Mouse (Mus musculus) MEL (cell line): ENCODE measurements around the gene Gng12.

ENCODE experiments used
- CHD2 ChIP-seq: IDR thresholded peaks from 2 replicates; pipeline ENCODE4 v1.6.1; 2011; ENCODE audit warnings: low read length, improper control_type of control experiment
- CTCF ChIP-seq, 3 experiments: IDR thresholded peaks in 2 of 3; conservative IDR thresholded peaks in 1 of 3; 2 replicates each; pipeline ENCODE4 v1.5.1; 2011 to 2012; ENCODE audit warnings: low read length in 3 of 3, low read depth in 2 of 3, mild to moderate bottlenecking in 2 of 3, improper control_type of control experiment in 1 of 3, inconsistent platforms in 1 of 3, mixed read lengths in 1 of 3, moderate library complexity in 1 of 3; ENCODE audit not compliant: control insufficient read depth in 1 of 3, insufficient read depth in 1 of 3, poor library complexity in 1 of 3, severe bottlenecking in 1 of 3
- ELF1 ChIP-seq: IDR thresholded peaks from 2 replicates; pipeline ENCODE4 v1.6.1; 2014; ENCODE audit warnings: low read depth, mild to moderate bottlenecking, inconsistent platforms, low read length, improper control_type of control experiment, moderate library complexity
- EP300 ChIP-seq, 2 experiments: IDR thresholded peaks; 2 replicates each; pipeline ENCODE4 v1.6.1; 2011; ENCODE audit warnings: improper control_type of control experiment in 2 of 2, low read length in 2 of 2, low read depth in 1 of 2, mild to moderate bottlenecking in 1 of 2
- JUND ChIP-seq: IDR thresholded peaks from 2 replicates; pipeline ENCODE4 v1.6.1; 2011; ENCODE audit warnings: low read depth, mild to moderate bottlenecking, improper control_type of control experiment, low read length
- KAT2A ChIP-seq: conservative IDR thresholded peaks from 2 replicates; pipeline ENCODE4 v1.6.1; 2012; ENCODE audit warnings: low read depth, low read length, improper control_type of control experiment, inconsistent platforms
- MAX ChIP-seq: IDR thresholded peaks from 2 replicates; pipeline ENCODE4 v1.6.1; 2011; ENCODE audit warnings: low read length, improper control_type of control experiment
- MYB ChIP-seq: IDR thresholded peaks from 2 replicates; pipeline ENCODE4 v1.6.1; 2011; ENCODE audit warnings: mild to moderate bottlenecking, low read depth, low read length, improper control_type of control experiment
- POLR2A ChIP-seq, 2 experiments: IDR thresholded peaks; 2 replicates each; pipeline ENCODE4 v1.6.1; 2011 to 2012; ENCODE audit warnings: low read length in 2 of 2, mild to moderate bottlenecking in 2 of 2, control low read depth in 1 of 2, improper control_type of control experiment in 1 of 2, low read depth in 1 of 2, moderate library complexity in 1 of 2; ENCODE audit not compliant: control insufficient read depth in 1 of 2, insufficient read depth in 1 of 2, poor library complexity in 1 of 2
- RCOR1 ChIP-seq: IDR thresholded peaks from 2 replicates; pipeline ENCODE4 v1.6.1; 2012; ENCODE audit warnings: low read depth, mild to moderate bottlenecking, inconsistent platforms, low read length, improper control_type of control experiment
- TBP ChIP-seq: IDR thresholded peaks from 2 replicates; pipeline ENCODE4 v1.8.0; 2011; ENCODE audit warnings: low read depth, low read length, improper control_type of control experiment
- USF2 ChIP-seq, 2 experiments: IDR thresholded peaks; 2 replicates each; pipeline ENCODE4 v1.6.1; 2011 to 2012; ENCODE audit warnings: improper control_type of control experiment in 2 of 2, low read length in 2 of 2, borderline replicate concordance in 1 of 2, inconsistent platforms in 1 of 2, low read depth in 1 of 2, mild to moderate bottlenecking in 1 of 2; ENCODE audit not compliant: insufficient read depth in 1 of 2
- ZNF384 ChIP-seq: IDR thresholded peaks from 2 replicates; pipeline ENCODE4 v1.6.1; 2012; ENCODE audit warnings: low read depth, mild to moderate bottlenecking, inconsistent platforms, low read length, improper control_type of control experiment

GRCm38 (mm10) chr6:67056889-67057564 is 160.8 kb downstream of the Gng12 start:
- TF ChIP-seq POLR2A (IDR thresholded peaks at IDR 0.05; ENCODE audit: control insufficient read depth in 1 of 2, insufficient read depth in 1 of 2, low read depth in 1 of 2, low read length in 2 of 2, poor library complexity in 1 of 2) (no peak), JUND (no peak), MAX (no peak), USF2 (IDR thresholded peaks at IDR 0.05; ENCODE audit: borderline replicate concordance in 1 of 2, insufficient read depth in 1 of 2, low read depth in 1 of 2, low read length in 2 of 2) (no peak), ZNF384 (no peak), KAT2A (no peak), CTCF (IDR thresholded peaks at IDR 0.05 in 2 of 3, conservative IDR thresholded peaks at IDR 0.05 in 1 of 3; ENCODE audit: control insufficient read depth in 1 of 3, insufficient read depth in 1 of 3, low read depth in 2 of 3, low read length in 3 of 3, poor library complexity in 1 of 3, severe bottlenecking in 1 of 3) (no peak), EP300 (IDR thresholded peaks at IDR 0.05; ENCODE audit: low read depth in 1 of 2, low read length in 2 of 2) (peak; percentile 29 to 67; a peak in 3 of 4 replicates), TBP (0 out of 2 replicates have a peak, but pooled peaks have one; percentile 37), ELF1 (no peak), CHD2 (no peak), RCOR1 (no peak), MYB (no peak)
